ENCODE assay signal across 9 mouse cellular contexts in the genomic region with DNA sequence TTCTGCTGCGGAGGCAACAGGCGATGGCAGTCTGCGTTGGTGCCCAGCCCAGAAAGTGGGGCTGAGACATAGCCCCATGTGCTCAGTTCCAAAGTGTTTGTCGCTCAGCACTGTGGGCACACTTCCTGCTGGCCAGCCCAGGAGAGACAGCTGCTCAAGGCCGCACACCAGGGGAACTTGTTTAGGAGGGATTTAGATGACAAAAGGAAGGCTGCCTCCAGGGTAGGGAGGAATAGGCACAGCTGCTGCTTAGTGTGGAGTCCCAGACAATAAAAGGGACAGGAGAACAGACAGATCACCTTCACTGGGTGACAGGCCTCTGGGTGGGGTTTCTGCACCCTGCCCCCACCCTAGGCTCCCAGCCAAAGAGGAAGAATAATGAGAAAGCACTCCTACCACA.
DNase-seq lines count a peak whose midpoint lies in the region; ATAC-seq and TF ChIP-seq lines count a peak whose summit lies in the region.
"Had no signal": no experiment of that assay in that cellular context is flagged by ENCODE, and none has a peak within 500 bp of the region (broad histone marks: within the 10 kb centered on the region; RNA-seq: fewer than 3 reads in every experiment).

No protein-coding gene starts in this region.

- no peak overlapping the region for H3K9ac ChIP-seq in hindbrain, embryonic 15.5 days
- H3K9ac ChIP-seq: liver, embryonic 13.5 days had no signal

- TF ChIP-seq POLR2A in bone marrow macrophage, adult 2 months (IDR thresholded peaks at IDR 0.05; ENCODE audit: borderline replicate concordance, low read depth, low read length), result no peak

- no peak overlapping the region for H3K4me3 ChIP-seq in bone marrow macrophage, adult 2 months (ENCODE audit: insufficient read depth, low read length)
- no peak overlapping the region for H3K4me3 ChIP-seq in hindbrain, embryonic 15.5 days
- H3K4me3 ChIP-seq: liver, embryonic 13.5 days had no signal

- DNase-seq in adrenal gland, postnatal 36 days, result peak; percentile 38 to 62
- DNase-seq in adrenal gland, postnatal 10 days, result no peak
- DNase-seq in lung, postnatal 4 days, result peak; percentile 39 to 42
- DNase-seq in telencephalon, adult 2 months (ENCODE audit: low read depth, low spot score), result peak; percentile 53
- no peak for DNase-seq in embryo, embryonic 9.5 days (ENCODE audit: extremely low spot score)
- DNase-seq in ovary, postnatal 14 days (ENCODE audit: low spot score), result no peak
- DNase-seq: liver, embryonic 13.5 days had no signal

- H3K4me2 ChIP-seq in hindbrain, embryonic 15.5 days, result no peak overlapping the region
- H3K4me2 ChIP-seq: liver, embryonic 13.5 days had no signal

- TF ChIP-seq CTCF in bone marrow macrophage, adult 2 months (IDR thresholded peaks at IDR 0.05; ENCODE audit: low read depth, low read length), result no peak

- no peaks in the 10 kb centered on the region for H3K36me3 ChIP-seq in hindbrain, embryonic 15.5 days
- H3K36me3 ChIP-seq: liver, embryonic 13.5 days had no signal

- WGBS in hindbrain, embryonic 15.5 days, result 19% methylated on average over 5 of the region's 5 CpGs

- peak; percentile 79 for ATAC-seq in hindbrain, embryonic 15.5 days (ENCODE audit: low FRiP score, low read depth)

- H3K9me3 ChIP-seq in hindbrain, embryonic 15.5 days, result no peaks in the 10 kb centered on the region
- H3K9me3 ChIP-seq: liver, embryonic 13.5 days had no signal

- 0 out of 2 replicates have a peak overlapping the region, but pooled peaks have one; percentile 7 for H3K27ac ChIP-seq in bone marrow macrophage, adult 2 months (ENCODE audit: insufficient read depth, low read depth, low read length)
- H3K27ac ChIP-seq in hindbrain, embryonic 15.5 days (replicated peaks), result no peak overlapping the region
- H3K27ac ChIP-seq: liver, embryonic 13.5 days had no signal

- no peaks in the 10 kb centered on the region for H3K27me3 ChIP-seq in hindbrain, embryonic 15.5 days
- H3K27me3 ChIP-seq: liver, embryonic 13.5 days had no signal

- peaks cover 9% of the 10 kb centered on the region for H3K4me1 ChIP-seq in bone marrow macrophage, adult 2 months (ENCODE audit: control insufficient read depth, insufficient read depth, low read length)
- H3K4me1 ChIP-seq in hindbrain, embryonic 15.5 days (replicated peaks), result 0 out of 2 replicates have a peak, but pooled peaks cover 8% of the 10 kb centered on the region
- H3K4me1 ChIP-seq: liver, embryonic 13.5 days had no signal

Comparison
In these comparisons a context has a peak if more than half of its experiments do, and no peak if none do; other contexts are left out.
1. DNase-seq: peak in adrenal gland, postnatal 36 days (2 of 2), lung, postnatal 4 days (2 of 2) and telencephalon, adult 2 months (single experiment); none in adrenal gland, postnatal 10 days (single experiment), embryo, embryonic 9.5 days (single experiment) and ovary, postnatal 14 days (single experiment).